Mouse (Mus musculus) neural tube, embryonic 12.5 days (tissue): Measurements from ENCODE around the gene Sun1. TPM values are rescaled to one million over a fixed set of nuclear protein-coding genes. Genes with fewer than 3 reads are reported as not detected.

ENCODE experiments used
- ATAC-seq: fragments of 200-750 bp; cut with Nextera tagmentation; 2 replicates; pipeline ENCODE4 v1.8.0; 2017; ENCODE audit warnings: low read depth, mild to moderate bottlenecking, moderate TSS enrichment, moderate library complexity; ENCODE audit not compliant: low FRiP score
- H3K27ac ChIP-seq: fragments of 300-500 bp; sonication (generic); 2 replicates; pipeline ENCODE4 v1.5.1; 2016
- H3K27me3 ChIP-seq: fragments of 300-500 bp; sonication (generic); replicated peaks from 2 replicates; pipeline ENCODE4 v1.6.1; 2016; ENCODE audit warnings: mild to moderate bottlenecking
- H3K36me3 ChIP-seq: fragments of 300-500 bp; sonication (generic); 2 replicates; pipeline ENCODE4 v1.6.1; 2016; ENCODE audit warnings: mild to moderate bottlenecking
- H3K4me1 ChIP-seq: fragments of 300-500 bp; sonication (generic); 2 replicates; pipeline ENCODE4 v1.6.1; 2016
- H3K4me2 ChIP-seq: fragments of 300-500 bp; sonication (generic); replicated peaks from 2 replicates; pipeline ENCODE4 v1.6.1; 2016; ENCODE audit warnings: mild to moderate bottlenecking
- H3K4me3 ChIP-seq: fragments of 300-500 bp; sonication (generic); 2 replicates; pipeline ENCODE4 v1.5.1; 2016
- H3K9ac ChIP-seq: fragments of 300-500 bp; sonication (generic); 2 replicates; pipeline ENCODE4 v1.6.1; 2016; ENCODE audit warnings: mild to moderate bottlenecking
- H3K9me3 ChIP-seq: fragments of 300-500 bp; sonication (generic); 2 replicates; pipeline ENCODE4 v1.6.1; 2016; ENCODE audit warnings: mild to moderate bottlenecking
- WGBS: fragments of 180-500 bp; shearing (Covaris S2); methylation state at CpG from one replicate; pipeline ENCODE4 v1.1.7; 2016; 5-methylcytosine and 5-hydroxymethylcytosine counted together
- polyA plus RNA-seq: library from polyadenylated mRNA; unstranded; fragments of >200 nt; fragmentation: Nextera tagmentation; extraction: Ambion mirVana; gene quantifications from 2 replicates; pipeline ENCODE4 v1.2.1, GENCODE M21; 2016

The Sun1 gene
- polyA plus RNA-seq, 1 experiment from 2014 or later = 50.1 TPM

- peaks cover 16% of the 10 kb centered on the region for H3K36me3 ChIP-seq
- no peaks in the 10 kb centered on the region for H3K9me3 ChIP-seq
- no peak overlapping the region for H3K4me3 ChIP-seq
- ATAC-seq = no peak
- whole genome bisulfite sequencing = 94% methylated on average over 7 of the region's 7 CpGs
- no peak overlapping the region for H3K4me2 ChIP-seq
- no peak overlapping the region for H3K9ac ChIP-seq
- no peak overlapping the region for H3K27ac ChIP-seq
- peaks cover 9% of the 10 kb centered on the region; the same call in 1 of the 2 replicates for H3K4me1 ChIP-seq
- H3K27me3 ChIP-seq = no peaks in the 10 kb centered on the region
Measured at GRCm38 (mm10) chr5:139209685-139210026, 9.2 kb downstream of the Sun1 start.

DNA sequence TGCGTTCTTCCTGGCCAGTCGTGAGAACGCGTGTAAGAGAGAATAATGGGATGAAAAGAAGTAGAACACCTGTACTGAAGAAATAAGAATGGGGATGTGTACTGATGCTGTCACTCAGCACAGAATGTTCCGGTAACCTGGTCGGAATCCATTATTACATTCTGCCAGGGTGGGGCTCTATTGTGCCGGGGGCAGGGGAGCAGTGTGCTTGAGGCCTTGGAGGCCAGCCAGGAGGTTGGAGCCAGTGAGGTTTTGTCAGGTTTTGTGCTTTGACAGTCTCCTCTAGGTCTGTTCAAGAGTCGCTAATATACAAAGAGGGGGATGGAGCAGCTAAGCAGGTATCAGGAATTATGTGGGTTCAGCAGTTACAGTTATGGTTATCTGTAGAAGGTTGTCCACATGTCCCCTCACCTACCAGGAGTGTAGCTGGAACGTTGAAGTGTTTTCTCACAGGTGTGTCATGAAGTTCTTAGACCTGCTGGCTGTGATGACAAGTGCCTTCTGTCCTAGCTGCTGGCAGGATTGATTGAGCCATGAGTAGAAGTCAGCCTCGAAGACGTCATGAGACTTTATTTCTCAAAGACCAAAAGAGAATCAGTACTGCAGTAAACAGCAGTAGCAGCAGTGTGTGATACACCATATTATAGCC, 11.4 kb downstream of the Sun1 start:
- H3K4me3 ChIP-seq = no peak overlapping the region
- H3K27ac ChIP-seq = no peak overlapping the region
- peaks cover 29% of the 10 kb centered on the region for H3K36me3 ChIP-seq
- H3K27me3 ChIP-seq = no peaks in the 10 kb centered on the region
- no peak overlapping the region for H3K4me2 ChIP-seq
- no peaks in the 10 kb centered on the region for H3K4me1 ChIP-seq
- WGBS = 95% methylated on average over 11 of the region's 11 CpGs
- H3K9me3 ChIP-seq = no peaks in the 10 kb centered on the region
- H3K9ac ChIP-seq = no peak overlapping the region
- no peak for ATAC-seq

DNA sequence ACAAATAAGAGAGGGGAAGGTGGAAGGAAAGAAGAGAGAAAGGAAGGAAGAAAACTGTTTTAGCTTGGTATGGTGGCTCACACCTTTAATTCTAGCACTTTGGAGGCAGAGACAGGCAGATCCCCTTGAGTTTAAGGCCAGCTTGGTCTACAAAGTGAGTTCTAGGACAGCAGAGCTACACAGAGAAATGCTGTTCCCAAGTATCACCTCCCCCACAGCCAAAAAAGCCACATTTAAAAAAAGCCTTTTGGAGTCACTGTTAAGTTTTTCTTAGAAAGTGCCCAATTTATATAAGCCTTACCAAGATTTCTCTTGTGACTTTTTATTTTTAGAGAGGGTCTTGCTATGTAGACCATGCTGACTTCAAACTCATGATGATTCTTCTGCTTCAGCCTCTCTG, 13.9 kb downstream of the Sun1 start:
- ATAC-seq = no peak
- Histone ChIP-seq H3K36me3 (peaks cover 33% of the 10 kb centered on the region), H3K4me1 (no peaks in the 10 kb centered on the region)

DNA sequence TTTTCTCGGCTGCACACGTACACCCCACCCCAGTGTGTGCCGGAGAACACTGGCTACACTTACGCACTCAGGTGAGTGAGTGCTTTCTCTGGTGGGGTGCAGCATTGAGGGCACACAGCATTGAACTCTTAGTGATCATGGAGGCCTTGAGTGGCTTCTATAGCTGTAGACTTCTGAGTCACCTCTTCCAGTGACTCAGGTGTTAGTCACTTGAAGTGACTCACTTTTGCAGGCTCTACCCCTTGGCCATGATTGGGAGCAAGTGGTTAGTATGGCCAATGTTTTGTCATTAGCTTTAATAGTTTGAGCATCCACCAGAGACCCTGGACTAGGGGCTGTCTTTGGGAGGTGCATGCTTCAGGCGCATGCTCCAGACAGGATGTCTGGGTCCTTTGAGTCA, 14.7 kb downstream of the Sun1 start:
- no peak overlapping the region for H3K4me2 ChIP-seq

More for the DNA sequence above, 13.9 kb downstream of the Sun1 start:
- Histone ChIP-seq H3K4me2 (no peak overlapping the region), H3K27me3 (no peaks in the 10 kb centered on the region), H3K27ac (no peak overlapping the region), H3K9ac (no peak overlapping the region), H3K9me3 (no peaks in the 10 kb centered on the region), H3K4me3 (no peak overlapping the region)

GRCm38 (mm10) chr5:139216121-139216520, 15.7 kb downstream of the Sun1 start:
- 93% methylated on average over 2 of the region's 2 CpGs for WGBS
- ATAC-seq = no peak
- Histone ChIP-seq H3K4me3 (no peak overlapping the region), H3K9me3 (no peaks in the 10 kb centered on the region), H3K27me3 (no peaks in the 10 kb centered on the region), H3K27ac (no peak overlapping the region), H3K4me1 (no peaks in the 10 kb centered on the region), H3K4me2 (no peak overlapping the region), H3K36me3 (peaks cover 32% of the 10 kb centered on the region), H3K9ac (no peak overlapping the region)

More for the DNA sequence above, 14.7 kb downstream of the Sun1 start:
- H3K4me3 ChIP-seq = no peak overlapping the region
- H3K9ac ChIP-seq = no peak overlapping the region
- no peaks in the 10 kb centered on the region for H3K27me3 ChIP-seq
- no peaks in the 10 kb centered on the region for H3K4me1 ChIP-seq
- 97% methylated on average over 5 of the region's 5 CpGs for WGBS
- peaks cover 33% of the 10 kb centered on the region for H3K36me3 ChIP-seq
- H3K27ac ChIP-seq = no peak overlapping the region
- no peak for ATAC-seq
- H3K9me3 ChIP-seq = no peaks in the 10 kb centered on the region

- no peaks in the 10 kb centered on the region for H3K9me3 ChIP-seq
- 90% methylated on average over 3 of the region's 3 CpGs for WGBS
- no peak for ATAC-seq
- no peak overlapping the region for H3K4me3 ChIP-seq
- H3K36me3 ChIP-seq = peaks cover 38% of the 10 kb centered on the region
- no peaks in the 10 kb centered on the region for H3K27me3 ChIP-seq
- H3K4me2 ChIP-seq = no peak overlapping the region
- H3K4me1 ChIP-seq = no peaks in the 10 kb centered on the region
- no peak overlapping the region for H3K9ac ChIP-seq
- H3K27ac ChIP-seq = no peak overlapping the region
Measured at GRCm38 (mm10) chr5:139216774-139217173, 16.3 kb downstream of the Sun1 start.

DNA sequence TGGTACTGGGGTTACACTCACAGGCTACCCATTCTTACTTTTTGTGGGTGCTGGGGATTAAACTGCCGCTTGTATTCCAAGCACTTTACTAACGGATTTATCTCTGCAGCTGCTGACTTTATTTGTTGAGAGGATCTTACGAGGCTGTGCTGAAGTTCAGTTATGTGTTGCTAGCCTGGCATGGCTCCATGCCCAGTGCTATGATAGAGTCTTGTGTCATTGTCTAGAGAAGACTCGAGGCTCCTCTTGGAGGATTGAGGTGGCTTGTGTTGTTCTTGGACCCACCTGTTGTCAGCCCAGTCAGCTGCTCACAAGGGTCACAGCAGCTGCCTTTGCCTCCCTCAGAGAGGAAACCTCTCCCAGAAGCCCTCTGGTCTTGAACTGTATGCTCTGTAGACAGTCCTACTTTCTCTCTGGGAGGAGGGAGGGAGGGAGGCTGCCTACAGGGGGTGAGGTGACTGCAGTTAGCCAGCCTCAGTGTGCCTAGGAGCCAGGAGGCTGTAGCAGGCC, 19.6 kb downstream of the Sun1 start:
- H3K4me3 ChIP-seq = no peak overlapping the region
- WGBS = 94% methylated on average over 4 of the region's 4 CpGs
- H3K4me2 ChIP-seq = no peak overlapping the region
- no peak overlapping the region for H3K9ac ChIP-seq
- no peaks in the 10 kb centered on the region for H3K4me1 ChIP-seq
- no peaks in the 10 kb centered on the region for H3K27me3 ChIP-seq
- peaks cover 54% of the 10 kb centered on the region for H3K36me3 ChIP-seq
- no peaks in the 10 kb centered on the region for H3K9me3 ChIP-seq
- no peak overlapping the region for H3K27ac ChIP-seq
- ATAC-seq = no peak

- H3K9me3 ChIP-seq = no peaks in the 10 kb centered on the region
- no peak overlapping the region for H3K4me2 ChIP-seq
- no peak overlapping the region for H3K4me3 ChIP-seq
- ATAC-seq = no peak
- H3K36me3 ChIP-seq = peaks cover 54% of the 10 kb centered on the region
- no peak overlapping the region for H3K27ac ChIP-seq
- H3K27me3 ChIP-seq = no peaks in the 10 kb centered on the region
- H3K9ac ChIP-seq = no peak overlapping the region
- 87% methylated on average over 4 of the region's 4 CpGs for WGBS
- H3K4me1 ChIP-seq = no peaks in the 10 kb centered on the region
Measured at GRCm38 (mm10) chr5:139220610-139221009, 20.2 kb downstream of the Sun1 start.

- peaks cover 65% of the 10 kb centered on the region for H3K36me3 ChIP-seq
- no peak for ATAC-seq
- H3K27me3 ChIP-seq = no peaks in the 10 kb centered on the region
- no peaks in the 10 kb centered on the region for H3K4me1 ChIP-seq
- 96% methylated on average over 10 of the region's 10 CpGs for WGBS
- H3K4me2 ChIP-seq = no peak overlapping the region
- no peaks in the 10 kb centered on the region for H3K9me3 ChIP-seq
- no peak overlapping the region for H3K4me3 ChIP-seq
- H3K9ac ChIP-seq = no peak overlapping the region
- H3K27ac ChIP-seq = no peak overlapping the region
Measured at GRCm38 (mm10) chr5:139223331-139223730, 22.9 kb downstream of the Sun1 start.

- Histone ChIP-seq H3K4me1 (no peaks in the 10 kb centered on the region), H3K9ac (no peak overlapping the region), H3K27ac (no peak overlapping the region), H3K36me3 (peaks cover 73% of the 10 kb centered on the region), H3K27me3 (no peaks in the 10 kb centered on the region), H3K4me3 (no peak overlapping the region), H3K4me2 (no peak overlapping the region), H3K9me3 (no peaks in the 10 kb centered on the region)
- no peak for ATAC-seq
- 98% methylated on average over 4 of the region's 4 CpGs for WGBS
Measured at GRCm38 (mm10) chr5:139227236-139227635, 26.8 kb downstream of the Sun1 start.

GRCm38 (mm10) chr5:139227645-139228044, 27.2 kb downstream of the Sun1 start:
- Histone ChIP-seq H3K4me1 (no peaks in the 10 kb centered on the region), H3K9ac (no peak overlapping the region), H3K4me3 (no peak overlapping the region), H3K27me3 (no peaks in the 10 kb centered on the region), H3K9me3 (no peaks in the 10 kb centered on the region), H3K4me2 (no peak overlapping the region), H3K27ac (no peak overlapping the region), H3K36me3 (peaks cover 74% of the 10 kb centered on the region)
- WGBS = 93% methylated on average over 2 of the region's 2 CpGs
- no peak for ATAC-seq

- Histone ChIP-seq H3K4me2 (no peak overlapping the region), H3K9ac (no peak overlapping the region), H3K27me3 (no peaks in the 10 kb centered on the region), H3K36me3 (peaks cover 78% of the 10 kb centered on the region), H3K27ac (no peak overlapping the region), H3K9me3 (no peaks in the 10 kb centered on the region), H3K4me1 (no peaks in the 10 kb centered on the region), H3K4me3 (no peak overlapping the region)
- ATAC-seq = no peak
- 94% methylated on average over 3 of the region's 3 CpGs for WGBS
Measured at GRCm38 (mm10) chr5:139228318-139228717, 27.9 kb downstream of the Sun1 start.

DNA sequence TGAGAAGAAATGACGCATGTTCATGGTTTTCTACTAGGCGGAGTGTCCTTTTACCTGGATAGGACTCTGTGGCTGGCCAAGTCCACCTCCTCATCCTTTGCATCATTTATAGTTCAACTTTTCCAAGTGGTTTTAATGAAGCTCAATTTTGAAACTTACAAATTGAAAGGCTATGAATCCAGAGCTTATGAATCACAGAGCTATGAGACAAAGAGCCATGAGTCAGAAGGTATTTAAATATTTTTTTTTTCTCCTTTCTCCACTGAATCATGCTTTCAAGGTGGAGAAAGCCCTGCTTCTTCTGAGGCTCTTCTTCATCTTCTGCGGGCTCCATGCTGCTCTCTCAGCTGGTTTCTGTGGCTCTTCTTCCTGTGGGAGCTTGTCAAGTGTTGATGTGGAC, 29.3 kb downstream of the Sun1 start:
- no peaks in the 10 kb centered on the region for H3K4me1 ChIP-seq
- no peak overlapping the region for H3K4me2 ChIP-seq
- H3K4me3 ChIP-seq = no peak overlapping the region
- H3K9me3 ChIP-seq = no peaks in the 10 kb centered on the region
- WGBS = 94% methylated on average over 3 of the region's 3 CpGs
- ATAC-seq = no peak
- no peak overlapping the region for H3K27ac ChIP-seq
- H3K9ac ChIP-seq = no peak overlapping the region
- no peaks in the 10 kb centered on the region for H3K27me3 ChIP-seq
- peaks cover 79% of the 10 kb centered on the region for H3K36me3 ChIP-seq
